Mouse (Mus musculus): ENCODE results near the gene Crat. TPM values are rescaled to one million over a fixed set of nuclear protein-coding genes. Genes with fewer than 3 reads are reported as not detected.

Gene Crat
- polyA plus RNA-seq, 1 experiment: 22.5 TPM

- Histone ChIP-seq H3K27me3 (ENCODE audit: control insufficient read depth, insufficient read depth, insufficient read length) (no peaks in the 10 kb centered on the region), H3K79me3 (ENCODE audit: low read depth) (no peaks in the 10 kb centered on the region), H3K36me3 (ENCODE audit: control insufficient read depth, insufficient read depth) (peaks cover 6% of the 10 kb centered on the region), H3K79me2 (ENCODE audit: control insufficient read depth, insufficient read depth) (no peaks in the 10 kb centered on the region), H3ac (ENCODE audit: control insufficient read depth, insufficient read length, low read depth) (no peak overlapping the region), H3K4me3 (ENCODE audit: insufficient read depth, poor library complexity, severe bottlenecking) (no peak overlapping the region)
- TF ChIP-seq CTCF (IDR thresholded peaks at IDR 0.05; ENCODE audit: control insufficient read depth, insufficient read depth, insufficient read length) (no peak), CEBPB (IDR thresholded peaks at IDR 0.05; ENCODE audit: low read depth) (no peak), USF1 (IDR thresholded peaks at IDR 0.05; ENCODE audit: low read depth) (no peak), FOSL1 (IDR thresholded peaks at IDR 0.05; ENCODE audit: insufficient read depth, low read length, poor library complexity, severe bottlenecking) (no peak), MAX (IDR thresholded peaks at IDR 0.05) (no peak), MYOG (IDR thresholded peaks at IDR 0.05; ENCODE audit: control insufficient read depth, extremely low read depth, insufficient read length) (no peak), MYOD1 (IDR thresholded peaks at IDR 0.05; ENCODE audit: control insufficient read depth, insufficient read length, low read depth) (no peak)
Measured at GRCm38 (mm10) chr2:30386913-30387312, 28.7 kb downstream of the Crat start.

GRCm38 (mm10) chr2:30385591-30385990 is 30.0 kb downstream of the Crat start:
- H3K4me3 ChIP-seq (ENCODE audit: insufficient read depth, poor library complexity, severe bottlenecking): no peak overlapping the region

GRCm38 (mm10) chr2:30384814-30385213 is 30.8 kb downstream of the Crat start:
- Histone ChIP-seq H3K79me3 (ENCODE audit: low read depth) (no peaks in the 10 kb centered on the region), H3K27me3 (ENCODE audit: control insufficient read depth, insufficient read depth, insufficient read length) (no peaks in the 10 kb centered on the region), H3ac (ENCODE audit: control insufficient read depth, insufficient read length, low read depth) (no peak overlapping the region), H3K4me3 (ENCODE audit: insufficient read depth, poor library complexity, severe bottlenecking) (no peak overlapping the region), H3K36me3 (ENCODE audit: control insufficient read depth, insufficient read depth) (peaks cover 13% of the 10 kb centered on the region), H3K79me2 (ENCODE audit: control insufficient read depth, insufficient read depth) (no peaks in the 10 kb centered on the region)
- TF ChIP-seq MYOG (IDR thresholded peaks at IDR 0.05; ENCODE audit: control insufficient read depth, extremely low read depth, insufficient read length) (no peak), MYOD1 (IDR thresholded peaks at IDR 0.05; ENCODE audit: control insufficient read depth, insufficient read length, low read depth) (no peak), CTCF (IDR thresholded peaks at IDR 0.05; ENCODE audit: control insufficient read depth, insufficient read depth, insufficient read length) (no peak), MAX (IDR thresholded peaks at IDR 0.05) (no peak), FOSL1 (IDR thresholded peaks at IDR 0.05; ENCODE audit: insufficient read depth, low read length, poor library complexity, severe bottlenecking) (no peak), CEBPB (IDR thresholded peaks at IDR 0.05; ENCODE audit: low read depth) (no peak), USF1 (IDR thresholded peaks at IDR 0.05; ENCODE audit: low read depth) (no peak)

More at GRCm38 (mm10) chr2:30385591-30385990, 30.0 kb downstream of the Crat start:
- Histone ChIP-seq H3K27me3 (ENCODE audit: control insufficient read depth, insufficient read depth, insufficient read length) (no peaks in the 10 kb centered on the region), H3K79me2 (ENCODE audit: control insufficient read depth, insufficient read depth) (no peaks in the 10 kb centered on the region), H3K79me3 (ENCODE audit: low read depth) (no peaks in the 10 kb centered on the region), H3ac (ENCODE audit: control insufficient read depth, insufficient read length, low read depth) (no peak overlapping the region), H3K36me3 (ENCODE audit: control insufficient read depth, insufficient read depth) (peaks cover 8% of the 10 kb centered on the region)
- TF ChIP-seq MYOD1 (IDR thresholded peaks at IDR 0.05; ENCODE audit: control insufficient read depth, insufficient read length, low read depth) (no peak), CEBPB (IDR thresholded peaks at IDR 0.05; ENCODE audit: low read depth) (no peak), FOSL1 (IDR thresholded peaks at IDR 0.05; ENCODE audit: insufficient read depth, low read length, poor library complexity, severe bottlenecking) (no peak), MYOG (IDR thresholded peaks at IDR 0.05; ENCODE audit: control insufficient read depth, extremely low read depth, insufficient read length) (no peak), USF1 (IDR thresholded peaks at IDR 0.05; ENCODE audit: low read depth) (no peak), CTCF (IDR thresholded peaks at IDR 0.05; ENCODE audit: control insufficient read depth, insufficient read depth, insufficient read length) (no peak), MAX (IDR thresholded peaks at IDR 0.05) (no peak)

GRCm38 (mm10) chr2:30381377-30381725 is 34.3 kb downstream of the Crat start:
- H3K27me3 ChIP-seq (ENCODE audit: control insufficient read depth, insufficient read depth, insufficient read length): no peaks in the 10 kb centered on the region
- peaks cover 32% of the 10 kb centered on the region for H3K36me3 ChIP-seq (ENCODE audit: control insufficient read depth, insufficient read depth)
- no peak overlapping the region for H3ac ChIP-seq (ENCODE audit: control insufficient read depth, insufficient read length, low read depth)
- H3K79me2 ChIP-seq (ENCODE audit: control insufficient read depth, insufficient read depth): no peaks in the 10 kb centered on the region
- TF ChIP-seq CEBPB (IDR thresholded peaks at IDR 0.05; ENCODE audit: low read depth): no peak
- no peak overlapping the region for H3K4me3 ChIP-seq (ENCODE audit: insufficient read depth, poor library complexity, severe bottlenecking)
- no peaks in the 10 kb centered on the region for H3K79me3 ChIP-seq (ENCODE audit: low read depth)

- no peak overlapping the region for H3K4me3 ChIP-seq (ENCODE audit: insufficient read depth, poor library complexity, severe bottlenecking)
- no peaks in the 10 kb centered on the region for H3K79me2 ChIP-seq (ENCODE audit: control insufficient read depth, insufficient read depth)
- peaks cover 37% of the 10 kb centered on the region for H3K36me3 ChIP-seq (ENCODE audit: control insufficient read depth, insufficient read depth)
- H3ac ChIP-seq (ENCODE audit: control insufficient read depth, insufficient read length, low read depth): no peak overlapping the region
- TF ChIP-seq CEBPB (IDR thresholded peaks at IDR 0.05; ENCODE audit: low read depth) (no peak), CTCF (IDR thresholded peaks at IDR 0.05; ENCODE audit: control insufficient read depth, insufficient read depth, insufficient read length) (no peak), USF1 (IDR thresholded peaks at IDR 0.05; ENCODE audit: low read depth) (no peak), FOSL1 (IDR thresholded peaks at IDR 0.05; ENCODE audit: insufficient read depth, low read length, poor library complexity, severe bottlenecking) (no peak), MYOG (IDR thresholded peaks at IDR 0.05; ENCODE audit: control insufficient read depth, extremely low read depth, insufficient read length) (no peak), MYOD1 (IDR thresholded peaks at IDR 0.05; ENCODE audit: control insufficient read depth, insufficient read length, low read depth) (no peak), MAX (IDR thresholded peaks at IDR 0.05) (no peak)
- no peaks in the 10 kb centered on the region for H3K27me3 ChIP-seq (ENCODE audit: control insufficient read depth, insufficient read depth, insufficient read length)
- no peaks in the 10 kb centered on the region for H3K79me3 ChIP-seq (ENCODE audit: low read depth)
Measured at GRCm38 (mm10) chr2:30380564-30381376, 34.8 kb downstream of the Crat start.

GRCm38 (mm10) chr2:30379307-30379706 is 36.3 kb downstream of the Crat start:
- TF ChIP-seq USF1 (IDR thresholded peaks at IDR 0.05; ENCODE audit: low read depth): no peak
- Histone ChIP-seq H3ac (ENCODE audit: control insufficient read depth, insufficient read length, low read depth) (no peak overlapping the region), H3K27me3 (ENCODE audit: control insufficient read depth, insufficient read depth, insufficient read length) (no peaks in the 10 kb centered on the region), H3K79me3 (ENCODE audit: low read depth) (no peaks in the 10 kb centered on the region), H3K79me2 (ENCODE audit: control insufficient read depth, insufficient read depth) (no peaks in the 10 kb centered on the region), H3K36me3 (ENCODE audit: control insufficient read depth, insufficient read depth) (peaks cover 37% of the 10 kb centered on the region), H3K4me3 (ENCODE audit: insufficient read depth, poor library complexity, severe bottlenecking) (no peak overlapping the region)

All from C2C12 (cell line).